Mouse (Mus musculus): ENCODE results near the gene Shc4.

Gene Shc4

DNA sequence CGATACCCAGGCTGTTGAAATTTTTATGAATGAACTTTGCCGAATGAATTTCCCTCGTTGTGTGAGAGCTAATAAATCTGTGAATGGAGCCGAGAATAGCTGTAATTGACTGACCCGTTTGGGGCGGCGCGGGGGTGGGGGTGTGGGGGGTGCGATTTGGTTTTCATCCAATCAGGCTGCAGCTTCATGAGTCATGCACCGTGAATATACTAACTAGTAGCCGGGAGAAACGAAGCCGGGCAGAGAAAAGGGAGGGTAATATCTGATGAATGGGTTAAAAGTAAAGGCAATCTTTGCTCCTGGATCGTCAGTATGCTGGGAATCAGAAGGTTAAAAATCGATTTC is at the start of gene Shc4:
Shc4 (minus strand) TSS at position 63 of the 345 bp plus-strand sequence.
- no peak for DNase-seq (ENCODE audit: extremely low spot score)

DNA sequence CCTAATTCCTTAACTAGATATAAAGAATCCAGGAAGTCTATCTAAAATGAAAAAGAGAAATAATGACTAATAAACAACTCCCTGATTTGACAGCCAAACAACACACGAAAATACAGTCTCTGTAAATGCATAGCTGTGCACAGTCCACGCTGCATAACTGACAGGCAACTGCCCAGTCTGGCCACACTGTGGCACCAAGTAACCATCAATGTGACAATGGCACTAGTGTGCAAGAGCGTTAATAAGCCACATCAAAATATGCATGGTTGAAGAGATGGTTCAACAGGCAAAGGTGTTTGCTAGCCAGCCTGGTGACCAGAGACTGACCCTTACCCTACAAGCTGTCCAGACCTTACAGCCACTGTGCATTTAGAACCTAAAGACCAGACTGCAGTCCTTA is 41.1 kb upstream of the Shc4 start:
- DNase-seq (ENCODE audit: extremely low spot score) = no peak

DNA sequence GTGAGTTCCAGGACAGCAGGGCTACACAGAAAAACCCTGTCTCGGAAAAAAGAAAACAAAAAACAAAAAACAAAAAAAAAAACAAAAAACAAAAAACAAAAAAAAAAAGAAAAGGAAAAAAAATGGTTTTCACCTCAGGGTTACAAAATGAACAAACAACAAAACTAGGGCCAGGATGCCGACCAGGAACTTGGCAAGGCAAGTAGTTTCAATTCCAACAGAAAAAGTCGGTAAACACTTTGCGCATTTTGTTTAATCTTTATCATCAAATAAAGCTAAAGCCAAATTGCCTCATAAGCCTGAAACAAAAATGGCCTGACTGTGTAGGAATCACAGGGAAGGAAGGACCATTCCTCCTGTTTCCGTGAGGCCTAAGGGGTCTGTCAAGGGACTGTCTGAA is 40.6 kb upstream of the Shc4 start:
- no peak for DNase-seq (ENCODE audit: extremely low spot score)

DNA sequence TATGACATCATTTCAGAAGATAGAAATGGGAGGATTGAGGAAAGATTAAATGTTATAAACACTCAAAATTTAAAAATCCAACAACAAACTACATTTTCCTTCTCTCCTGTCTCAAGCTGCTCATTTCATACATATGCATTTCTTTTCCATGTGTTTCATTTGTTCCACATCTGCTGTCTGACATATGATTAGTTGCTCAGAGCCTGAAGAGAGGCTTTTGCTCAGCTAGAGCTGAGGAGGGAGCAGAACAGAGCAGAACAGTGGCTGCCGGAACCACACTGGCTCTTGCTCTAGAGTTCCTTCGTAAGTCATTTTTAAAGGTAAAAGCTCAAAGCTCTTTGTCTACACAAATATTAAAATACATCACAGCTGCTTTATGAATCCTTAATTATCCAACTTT is 25.4 kb upstream of the Shc4 start:
- DNase-seq (ENCODE audit: extremely low spot score) = no peak

DNA sequence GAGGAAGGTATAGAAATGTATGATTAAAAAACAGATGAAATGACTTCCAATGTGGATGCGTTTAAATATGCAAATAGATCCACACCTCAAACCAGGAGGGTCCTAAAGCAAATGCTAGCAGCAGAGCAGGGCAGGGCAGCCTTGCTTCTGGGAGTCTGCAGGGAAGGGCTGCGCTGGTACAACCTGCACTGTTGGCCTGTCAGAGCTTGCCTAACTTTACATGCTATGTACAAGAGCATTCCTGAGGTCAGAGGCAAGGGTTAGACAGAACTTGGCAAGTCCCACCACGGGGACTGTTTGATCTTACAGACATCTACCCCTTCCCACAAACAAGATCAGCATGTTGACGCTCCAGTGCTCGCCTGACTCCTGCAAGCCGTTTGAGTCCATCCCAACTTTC is 15.4 kb upstream of the Shc4 start:
- DNase-seq (ENCODE audit: extremely low spot score) = no peak

DNA sequence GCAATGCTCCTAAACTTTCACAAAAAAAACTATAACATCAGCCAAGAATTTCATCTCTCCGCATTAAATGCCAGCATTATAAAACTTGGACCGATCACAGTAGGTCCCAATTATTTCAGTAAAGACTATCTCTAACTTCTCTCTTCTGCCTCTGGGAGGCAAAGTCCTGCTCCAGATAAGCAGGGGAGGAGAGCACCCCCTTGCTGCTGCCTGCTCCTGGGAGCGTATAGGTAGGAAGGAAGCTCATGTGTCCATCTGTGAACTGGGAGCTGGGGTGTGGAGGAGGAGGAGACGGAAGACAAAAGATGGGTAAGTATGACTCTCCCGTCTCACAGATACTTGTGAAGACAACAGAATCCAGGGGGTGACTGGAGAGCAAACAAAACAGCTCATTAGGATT is 14.8 kb upstream of the Shc4 start:
- DNase-seq (ENCODE audit: extremely low spot score) = no peak

DNA sequence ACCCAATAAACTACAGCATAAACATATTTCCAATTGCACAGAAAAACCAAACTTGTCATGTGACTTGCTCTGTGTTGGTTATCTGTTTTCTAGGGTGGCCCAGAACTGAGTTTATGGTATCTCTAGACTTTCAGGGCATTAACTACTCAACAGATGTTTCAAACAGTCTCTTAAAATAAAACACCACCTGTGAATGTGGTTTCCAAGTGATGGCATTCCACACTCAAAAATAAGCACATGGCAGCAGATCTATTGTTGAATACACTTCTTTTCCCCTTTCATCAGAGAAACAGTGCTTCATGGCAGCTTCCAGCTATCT is 12.0 kb upstream of the Shc4 start:
- DNase-seq (ENCODE audit: extremely low spot score) = no peak

DNA sequence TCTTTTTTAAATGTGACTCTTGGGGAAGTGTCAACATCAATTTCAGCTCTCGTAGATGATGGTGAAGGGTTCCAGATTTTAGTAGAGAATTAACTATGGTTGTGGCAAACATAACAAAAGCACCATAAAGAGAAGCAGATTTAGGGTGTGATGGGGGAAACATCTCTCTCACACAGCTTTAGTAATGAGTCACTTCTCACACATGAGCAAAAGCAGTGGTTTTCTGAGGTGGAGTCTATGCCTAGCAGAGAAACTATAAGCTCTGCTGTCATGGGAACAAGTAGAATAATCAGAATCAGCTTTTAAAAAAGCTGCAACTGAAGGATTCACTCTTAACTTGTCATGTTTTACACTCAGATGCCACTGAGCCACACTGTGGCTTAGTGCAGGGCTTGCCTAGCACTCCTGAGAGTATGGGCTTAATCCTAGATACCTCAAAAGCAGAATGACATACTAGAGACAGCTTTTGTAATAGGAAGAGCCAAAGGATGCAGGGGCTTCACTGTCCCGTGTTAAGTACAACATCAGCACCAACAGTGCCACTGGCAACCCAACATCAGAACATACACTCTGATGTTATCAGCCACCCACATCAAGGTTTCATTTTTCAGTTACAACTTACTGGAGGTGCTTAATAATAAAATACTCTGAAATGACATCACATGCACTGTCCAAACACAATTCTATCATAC is 11.5 kb upstream of the Shc4 start:
- no peak for DNase-seq (ENCODE audit: extremely low spot score)

DNA sequence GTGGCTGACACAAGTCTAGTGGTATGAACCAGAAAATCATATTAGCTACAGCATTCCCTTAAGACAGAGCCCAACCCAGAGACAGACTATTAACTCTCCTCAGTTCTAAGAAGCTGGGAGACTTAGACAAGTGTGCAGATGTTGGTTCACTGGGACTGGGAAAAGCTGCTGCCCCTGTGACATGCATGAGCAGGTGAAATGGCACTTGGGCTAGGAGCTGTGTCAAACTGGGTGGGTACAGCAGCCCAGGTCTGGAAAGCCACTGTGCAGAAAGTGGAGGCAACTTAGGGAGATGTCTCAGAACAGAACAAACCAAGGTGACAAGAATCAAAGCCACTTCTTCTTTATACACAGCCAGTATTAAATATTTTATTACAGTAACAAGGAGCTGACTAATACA is 10.8 kb upstream of the Shc4 start:
- DNase-seq (ENCODE audit: extremely low spot score) = no peak

DNA sequence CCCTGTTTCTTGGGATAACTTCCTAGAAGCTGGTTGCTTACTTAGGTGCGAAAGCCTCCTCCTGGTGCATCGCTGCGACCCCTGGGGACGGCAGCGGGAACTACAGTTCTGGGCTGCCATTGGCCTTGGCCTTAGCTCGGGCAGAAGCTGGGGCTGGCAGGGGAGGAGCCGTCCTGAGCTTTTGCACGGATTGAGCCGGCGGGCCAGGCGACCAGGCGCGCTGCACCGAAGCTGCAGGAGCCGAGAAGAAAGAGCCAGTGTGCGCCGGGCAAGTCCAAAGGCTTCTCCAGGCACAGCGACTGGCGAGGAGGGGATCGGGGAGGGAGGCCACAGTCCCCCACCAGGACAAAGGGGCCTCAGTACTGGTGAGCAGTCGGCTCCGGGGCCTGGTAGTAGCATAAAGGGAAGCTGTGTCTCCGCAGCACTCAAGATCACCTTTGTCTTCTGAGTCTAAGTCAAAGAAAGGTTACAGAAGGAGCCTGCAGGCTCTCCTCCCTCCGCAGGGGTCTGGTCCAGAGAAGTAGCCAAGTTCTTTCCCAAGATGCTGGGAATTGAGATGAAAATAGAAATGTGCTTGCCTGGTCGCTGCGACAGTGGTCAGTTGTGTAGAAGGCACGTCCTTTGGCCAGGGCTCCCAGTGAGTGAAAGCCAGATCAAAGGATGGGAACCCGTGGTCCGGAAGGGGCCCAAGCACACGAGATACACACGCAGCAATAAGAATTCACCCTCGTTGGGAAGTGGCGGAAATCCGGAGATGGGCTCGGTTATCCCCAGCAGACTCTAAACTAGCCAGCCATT is 8.0 kb upstream of the Shc4 start:
- peak; percentile 94 for DNase-seq (ENCODE audit: extremely low spot score)

DNA sequence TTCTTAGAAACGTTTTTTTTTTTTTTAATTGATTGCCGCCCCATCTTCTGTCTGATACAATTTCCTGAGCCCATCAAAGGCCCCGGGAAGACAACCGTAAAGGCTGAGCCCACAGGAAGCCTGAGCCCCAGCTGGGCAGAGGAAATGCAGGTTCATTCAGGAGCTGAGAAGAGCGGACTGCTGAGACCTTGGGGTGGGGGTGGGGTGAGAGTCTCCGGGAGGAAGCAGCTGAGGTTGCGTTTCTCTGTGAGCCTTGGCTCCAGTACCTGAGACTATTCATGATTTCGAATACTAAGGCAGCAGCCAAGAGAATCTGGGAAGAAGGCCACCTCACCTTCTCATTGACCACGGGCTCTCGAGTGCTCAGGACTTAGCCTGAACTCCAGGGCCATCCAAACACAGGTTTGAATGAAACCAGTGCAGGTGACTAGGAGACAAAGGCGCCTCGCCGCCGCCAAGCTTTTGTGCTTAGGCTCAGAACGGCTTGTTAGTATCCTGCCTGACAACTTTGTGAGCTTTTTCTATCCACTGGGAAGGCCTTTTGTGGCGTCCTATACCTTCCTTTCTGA is 682 bp upstream of the Shc4 start:
- peak; percentile 32 for DNase-seq (ENCODE audit: extremely low spot score)

DNA sequence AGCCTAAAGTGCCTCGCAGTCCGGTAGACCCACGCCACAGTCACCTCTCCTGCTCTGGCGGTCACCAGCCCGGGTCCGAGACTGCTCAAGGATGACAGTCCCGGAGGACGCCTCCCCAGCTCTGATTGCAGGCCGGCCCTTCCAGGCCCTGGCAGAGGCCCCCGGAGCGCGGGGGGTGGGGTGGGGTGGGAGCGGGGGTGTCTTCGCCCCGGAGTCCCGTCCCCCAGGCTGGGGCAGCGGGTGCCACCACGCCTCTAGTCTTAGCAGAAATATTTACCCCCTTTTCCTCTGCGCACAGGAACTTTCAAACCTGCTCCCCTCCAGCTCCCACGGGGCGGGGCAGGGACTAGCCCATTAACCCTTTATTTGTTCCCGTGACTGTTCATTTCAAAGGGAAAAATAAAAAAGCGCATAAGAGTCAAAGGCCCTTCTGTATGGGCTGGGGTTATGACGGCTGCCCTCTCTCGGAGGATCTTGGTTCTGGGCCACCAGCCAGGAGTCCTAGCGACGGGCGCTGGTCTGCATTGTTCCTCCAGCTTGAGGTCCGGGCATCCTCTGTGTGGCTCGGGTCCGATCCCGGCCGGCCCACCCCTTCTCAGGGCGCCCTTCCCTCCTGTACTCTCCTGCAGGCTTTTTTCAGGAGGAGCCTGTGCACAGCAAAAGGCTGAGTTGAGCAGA is 401 bp downstream of the Shc4 start:
- peak; percentile 70 for DNase-seq (ENCODE audit: extremely low spot score)

DNA sequence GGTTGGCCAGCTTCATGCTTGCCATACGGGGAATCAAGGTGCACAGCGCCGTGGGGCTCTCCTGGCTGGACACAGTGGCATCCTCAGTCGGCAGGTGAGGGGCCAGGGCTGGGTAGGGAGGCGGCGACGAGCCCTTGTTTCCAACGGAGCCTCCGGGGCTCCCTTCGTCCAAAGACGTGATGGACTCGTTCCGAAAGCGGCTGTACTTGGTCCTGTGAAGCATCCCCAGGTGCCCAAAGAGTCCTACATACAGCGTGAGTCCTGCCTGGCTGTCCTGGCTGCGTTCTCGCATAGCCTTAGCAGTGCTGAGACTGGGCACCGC is 901 bp downstream of the Shc4 start:
- no peak for DNase-seq (ENCODE audit: extremely low spot score)

DNA sequence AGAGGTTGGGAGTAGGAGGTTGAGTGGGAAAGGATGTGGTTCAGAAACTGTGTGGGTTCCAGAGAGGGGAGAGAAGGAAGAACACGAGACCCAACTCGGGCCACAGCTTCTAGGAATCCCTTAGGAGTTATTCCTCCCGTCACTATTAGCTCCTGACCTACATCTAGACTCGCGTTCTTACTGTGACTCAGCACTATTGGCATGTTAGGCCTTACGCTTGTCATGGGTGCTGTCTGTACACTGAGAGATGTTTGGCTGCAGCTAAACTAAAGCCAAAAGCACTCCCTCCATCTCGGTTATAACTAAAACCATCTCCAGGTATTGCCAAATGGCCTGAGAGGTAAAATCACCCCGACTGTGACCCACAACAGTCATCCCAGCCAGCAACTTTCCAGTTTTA is 7.3 kb downstream of the Shc4 start:
- no peak for DNase-seq (ENCODE audit: extremely low spot score)

DNA sequence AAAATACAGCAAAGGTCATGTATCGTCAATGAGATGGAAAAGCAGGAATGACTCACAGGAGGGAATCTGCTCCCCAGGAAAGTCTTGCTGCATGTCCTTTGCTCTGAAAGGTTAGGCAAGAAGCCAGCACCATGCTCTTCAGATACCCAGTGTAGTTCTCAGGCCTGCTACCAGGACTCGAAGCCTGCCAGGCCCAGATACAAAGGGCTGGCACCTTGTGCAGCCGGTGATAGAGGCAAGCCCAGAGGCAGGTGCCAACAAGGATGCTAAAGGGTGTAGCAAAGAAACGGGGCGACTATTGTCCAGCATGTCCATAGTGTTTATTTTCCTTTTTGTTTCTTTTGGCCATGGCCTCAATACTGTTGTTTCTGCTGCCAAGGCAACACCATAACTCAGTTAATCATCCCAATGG is 17.4 kb downstream of the Shc4 start:
- DNase-seq (ENCODE audit: extremely low spot score) = no peak

DNA sequence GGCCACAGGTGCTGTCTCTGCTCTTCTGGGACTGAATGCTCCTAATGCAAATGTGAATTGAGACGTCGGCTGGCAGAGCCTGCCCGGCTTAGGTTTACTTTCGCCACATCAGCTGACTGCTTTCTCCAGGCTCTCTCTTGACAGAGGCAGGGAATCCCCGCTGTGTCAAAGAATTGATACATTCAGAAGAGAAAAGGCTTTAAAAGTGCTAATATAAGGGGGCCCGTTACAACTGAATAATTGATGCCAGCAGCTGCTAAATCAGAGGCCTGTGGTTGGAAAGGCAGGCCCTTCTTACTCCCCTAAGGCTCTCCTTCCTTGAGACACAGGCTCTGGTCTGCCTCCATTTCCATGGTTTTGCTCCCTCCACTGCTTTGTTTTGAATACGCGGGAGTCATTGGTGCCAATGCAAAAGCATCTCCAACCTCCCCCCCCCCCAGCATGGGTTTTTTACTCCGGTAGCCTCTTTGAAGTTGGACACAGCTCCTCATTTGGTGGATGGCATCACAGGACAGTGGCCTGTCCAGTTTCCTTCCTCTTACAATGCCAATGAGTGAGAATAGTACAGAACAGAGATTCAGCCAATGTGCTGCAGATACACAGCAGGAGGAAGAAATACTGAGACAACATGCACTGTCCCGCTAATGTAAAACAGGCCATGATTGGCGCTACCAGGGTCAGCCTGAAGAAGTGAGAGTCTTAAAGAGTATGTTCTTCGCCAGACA is 18.9 kb downstream of the Shc4 start:
- peak; percentile 10 for DNase-seq (ENCODE audit: extremely low spot score)

DNA sequence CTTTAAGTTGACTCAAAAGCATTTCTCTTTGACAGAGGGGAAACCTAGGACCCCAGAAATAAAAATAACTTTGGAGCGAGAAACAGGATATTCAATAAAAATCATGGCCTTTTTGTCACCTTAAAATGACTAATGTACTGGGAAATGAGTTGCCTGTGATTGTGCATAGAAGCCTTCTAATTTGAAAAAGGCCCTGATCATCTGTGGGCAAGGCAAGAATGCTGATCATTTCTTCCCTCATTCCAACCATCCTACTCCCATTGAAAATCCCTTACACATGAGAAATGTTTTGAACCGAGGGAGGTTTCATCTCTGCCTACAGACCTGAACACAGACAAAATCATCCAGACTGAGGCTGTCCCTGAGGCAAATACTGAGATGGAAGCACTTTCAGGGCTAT is 21.1 kb downstream of the Shc4 start:
- DNase-seq (ENCODE audit: extremely low spot score) = no peak

DNA sequence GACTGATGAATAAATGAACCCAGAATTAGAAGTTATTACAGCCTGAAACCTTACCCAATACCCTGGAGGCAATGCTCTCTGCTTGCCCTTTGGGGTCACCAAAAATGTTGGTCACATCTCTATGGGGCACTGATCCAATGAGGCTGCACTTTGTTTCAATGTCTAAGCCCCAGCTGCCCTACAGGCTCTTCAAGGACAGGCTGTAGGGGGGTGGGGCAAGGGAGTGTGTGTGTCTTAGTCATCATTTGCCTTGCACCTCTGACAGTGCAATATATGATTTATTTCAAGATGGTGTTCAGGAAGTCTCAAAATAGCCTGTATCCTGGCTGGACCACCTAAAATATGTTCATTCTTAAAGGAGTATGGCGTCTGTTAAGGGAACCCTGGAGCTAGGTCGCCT is 22.3 kb downstream of the Shc4 start:
- no peak for DNase-seq (ENCODE audit: extremely low spot score)

DNA sequence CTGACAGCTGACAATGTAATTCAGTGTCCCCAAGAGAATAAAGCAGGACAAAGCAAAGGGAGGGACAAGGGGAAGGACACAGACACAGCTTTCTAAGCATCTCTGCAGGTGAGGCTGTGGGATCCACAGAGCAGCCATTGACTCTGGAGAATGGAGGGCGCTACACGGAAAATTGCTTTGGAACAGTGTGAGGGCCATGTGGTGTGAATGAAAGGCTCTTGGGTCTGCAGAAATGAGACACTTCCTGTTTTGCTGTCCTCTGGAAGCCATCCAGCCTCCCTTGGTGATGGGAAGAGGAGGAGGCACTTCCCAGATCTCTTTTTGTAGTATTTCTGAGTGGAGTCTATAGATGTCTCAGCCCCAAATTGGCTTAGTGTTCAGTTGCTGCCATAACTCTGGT is 27.7 kb downstream of the Shc4 start:
- no peak for DNase-seq (ENCODE audit: extremely low spot score)

DNA sequence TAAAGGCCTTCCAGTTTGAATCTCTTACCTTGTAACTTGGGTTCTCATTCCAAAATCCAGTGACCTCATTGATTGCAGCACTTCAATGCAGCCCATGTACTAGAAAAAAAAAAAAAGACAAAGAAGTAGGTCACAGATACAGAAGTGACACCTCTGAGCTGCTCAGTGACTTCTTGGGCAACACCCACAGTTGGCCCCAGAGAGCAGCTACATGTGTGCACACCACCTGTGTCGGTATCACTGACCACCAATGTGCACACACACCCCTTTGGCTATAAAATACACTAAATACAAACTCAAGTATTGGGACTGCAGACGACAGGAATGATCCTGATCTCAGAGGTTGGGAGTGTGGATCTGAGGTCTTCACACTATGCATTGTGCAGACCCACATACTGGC is 29.1 kb downstream of the Shc4 start:
- DNase-seq (ENCODE audit: extremely low spot score) = no peak

DNA sequence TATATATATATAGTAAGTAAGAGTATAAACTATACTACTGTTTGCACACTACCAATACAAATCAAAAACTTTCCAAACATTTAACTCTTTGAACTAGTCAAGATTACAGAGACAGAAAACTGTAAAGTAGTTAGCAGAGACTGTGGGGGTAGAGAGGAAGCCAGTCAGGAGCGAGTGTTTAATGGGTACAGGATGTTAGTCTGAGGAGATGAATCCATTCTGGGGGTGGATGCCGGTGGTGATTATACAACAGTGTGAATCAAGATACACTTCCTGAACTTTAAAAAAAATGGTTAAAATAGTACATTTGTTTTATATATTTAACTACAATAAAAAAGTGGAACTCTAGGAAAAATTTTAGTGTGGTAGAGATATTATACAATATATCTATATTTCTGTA is 31.9 kb downstream of the Shc4 start:
- no peak for DNase-seq (ENCODE audit: extremely low spot score)

DNA sequence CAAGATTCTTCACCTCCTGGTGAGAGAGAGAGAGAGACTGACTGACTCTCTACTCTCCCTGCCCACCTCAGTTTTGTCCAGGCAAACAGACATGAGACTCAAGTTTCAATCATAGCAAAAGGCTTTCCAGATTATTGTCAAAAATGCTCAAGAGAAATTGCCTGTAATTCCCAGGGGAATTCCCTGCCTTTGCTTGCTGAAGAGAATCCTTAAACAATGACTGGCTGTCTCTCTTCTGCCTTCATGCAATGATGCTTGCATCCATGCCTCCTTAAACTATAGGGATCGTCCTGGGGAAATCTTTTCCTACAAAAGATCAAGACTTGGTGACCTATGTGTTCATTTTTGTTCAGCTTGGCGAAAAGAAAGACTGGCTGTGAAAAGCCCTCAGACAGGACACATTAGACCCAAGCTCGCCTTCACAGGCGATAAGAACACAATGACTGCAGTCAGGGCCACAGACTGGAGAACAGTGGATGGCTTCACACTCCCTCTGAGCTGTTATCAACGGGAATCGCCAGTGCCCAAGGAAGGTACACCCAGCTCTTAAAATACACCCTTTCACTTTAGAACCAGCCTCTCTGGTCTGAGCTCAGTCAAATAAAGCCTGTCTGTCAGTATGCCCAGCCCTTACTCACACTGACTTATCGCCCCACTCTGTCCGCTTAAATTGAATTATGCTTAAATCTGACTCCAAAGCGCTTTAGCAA is 38.4 kb downstream of the Shc4 start:
- DNase-seq (ENCODE audit: extremely low spot score) = peak; percentile 13
